Mouse (Mus musculus) limb, embryonic 15.5 days (tissue): ENCODE data around the gene Tst. TPM values are rescaled to one million over a fixed set of nuclear protein-coding genes. Genes with fewer than 3 reads are reported as not detected.

ENCODE experiments used
- ATAC-seq: fragments of 200-750 bp; cut with Nextera tagmentation; 2 replicates; pipeline ENCODE4 v1.8.0; 2017; ENCODE audit warnings: low read depth, moderate TSS enrichment; ENCODE audit not compliant: insufficient number of reproducible peaks, low FRiP score, low TSS enrichment
- H3K27ac ChIP-seq: fragments of 300-500 bp; sonication (generic); 2 replicates; pipeline ENCODE4 v1.5.1; 2015; ENCODE audit warnings: moderate library complexity, mild to moderate bottlenecking, inconsistent platforms
- H3K27me3 ChIP-seq: fragments of 300-500 bp; sonication (generic); 2 replicates; pipeline ENCODE4 v1.6.1; 2015; ENCODE audit warnings: inconsistent platforms
- H3K36me3 ChIP-seq: fragments of 300-500 bp; sonication (generic); 2 replicates; pipeline ENCODE4 v1.6.1; 2015; ENCODE audit warnings: inconsistent platforms
- H3K4me1 ChIP-seq: fragments of 300-500 bp; sonication (generic); 2 replicates; pipeline ENCODE4 v1.6.1; 2015; ENCODE audit warnings: inconsistent platforms
- H3K4me2 ChIP-seq: fragments of 300-500 bp; sonication (generic); 2 replicates; pipeline ENCODE4 v1.6.1; 2015; ENCODE audit warnings: mild to moderate bottlenecking, inconsistent platforms
- H3K4me3 ChIP-seq: fragments of 300-500 bp; sonication (generic); 2 replicates; pipeline ENCODE4 v1.5.1; 2015; ENCODE audit warnings: mild to moderate bottlenecking, inconsistent platforms
- H3K9ac ChIP-seq: fragments of 300-500 bp; sonication (generic); 2 replicates; pipeline ENCODE4 v1.6.1; 2015; ENCODE audit warnings: inconsistent platforms
- H3K9me3 ChIP-seq: fragments of 300-500 bp; sonication (generic); 2 replicates; pipeline ENCODE4 v1.6.1; 2016; ENCODE audit warnings: inconsistent platforms
- WGBS: fragments of 180-500 bp; shearing (Covaris S2); methylation state at CpG from one replicate; pipeline ENCODE4 v1.1.7; 2015; 5-methylcytosine and 5-hydroxymethylcytosine counted together
- polyA plus RNA-seq: library from polyadenylated mRNA; unstranded; fragments of >200 nt; fragmentation: Nextera tagmentation; extraction: Ambion mirVana; gene quantifications from 2 replicates; pipeline ENCODE4 v1.2.1, GENCODE M21; 2015

Gene Tst
- polyA plus RNA-seq: 15.4 and 17.1 TPM in 2 replicates

DNA sequence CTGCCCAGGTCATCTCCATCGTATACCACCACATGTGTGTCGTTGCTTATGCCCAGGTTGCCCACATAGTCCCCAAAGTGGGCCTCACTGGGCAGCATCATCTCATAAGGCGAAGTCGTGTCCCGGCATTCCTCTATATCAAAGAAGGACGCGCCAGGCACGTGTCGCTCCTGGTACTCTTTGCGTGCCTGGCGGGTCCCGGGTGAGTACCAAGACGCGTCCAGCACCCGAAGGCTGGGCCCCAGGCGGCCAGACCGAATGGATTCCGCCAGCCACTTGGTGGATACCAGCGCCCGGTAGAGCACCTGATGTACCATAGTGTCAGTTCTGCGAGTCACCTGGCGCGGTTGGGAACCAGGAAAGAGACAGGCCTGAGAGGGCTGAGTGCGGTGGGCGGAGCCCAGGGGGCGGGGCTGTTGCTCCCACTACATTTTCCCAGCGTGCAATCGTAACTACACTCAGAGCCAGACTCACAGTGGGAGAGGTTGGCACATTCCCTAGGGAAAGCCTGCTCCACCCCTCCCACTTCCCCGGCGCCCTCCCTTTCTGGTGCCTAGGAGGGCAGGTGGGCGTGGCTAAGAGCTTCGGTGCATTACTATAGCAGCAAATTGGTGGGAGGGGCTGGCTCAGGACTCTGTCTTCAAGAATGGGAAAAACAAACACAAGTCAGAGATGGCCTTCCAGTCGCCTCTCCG, at the start of gene Tst:
TSS of gene Tst (minus strand) at position 391 of the 695 bp plus-strand sequence.
- Histone ChIP-seq H3K4me1 (peaks cover 62% of the 10 kb centered on the region), H3K4me2 (peak within 1 kb of the TSS; percentile 91), H3K9me3 (no peaks in the 10 kb centered on the region), H3K4me3 (peak within 1 kb of the TSS; percentile 63), H3K36me3 (no peaks in the 10 kb centered on the region), H3K9ac (peak within 1 kb of the TSS; percentile 57), H3K27me3 (peaks cover 32% of the 10 kb centered on the region), H3K27ac (peak within 1 kb of the TSS; percentile 93)
- ATAC-seq: peak; percentile 71
- whole genome bisulfite sequencing: 3% methylated on average over 34 of the region's 34 CpGs

DNA sequence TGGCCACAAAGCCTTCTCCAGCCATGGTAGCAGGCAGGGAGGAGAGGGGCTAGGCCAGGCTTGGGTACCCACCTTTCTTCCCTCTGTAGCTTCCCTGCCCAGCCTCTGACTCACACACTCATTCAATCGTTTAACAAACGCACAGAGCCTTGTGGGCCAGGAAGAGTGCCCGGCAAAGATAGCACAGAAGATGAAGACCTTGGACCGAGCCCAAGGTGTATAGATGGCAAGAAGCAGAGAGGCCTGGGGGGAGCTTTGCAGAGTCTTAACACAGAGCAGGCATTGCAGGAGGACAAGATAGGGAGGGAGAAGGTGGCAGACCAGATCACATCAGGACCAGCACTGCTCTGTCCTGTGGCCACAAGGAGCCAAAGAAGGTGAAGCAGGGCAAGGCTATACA, 49.5 kb upstream of the Tst start:
- ATAC-seq: no peak; the same call in 1 of the 2 replicates
- H3K4me1 ChIP-seq: peaks cover 14% of the 10 kb centered on the region

GRCm38 (mm10) chr15:78452929-78453328, 47.2 kb upstream of the Tst start:
- no peak for ATAC-seq
- no peaks in the 10 kb centered on the region for H3K36me3 ChIP-seq
- 69% methylated on average over 3 of the region's 3 CpGs for WGBS
- H3K4me2 ChIP-seq: no peak overlapping the region
- no peak overlapping the region for H3K9ac ChIP-seq
- no peaks in the 10 kb centered on the region for H3K9me3 ChIP-seq
- H3K4me3 ChIP-seq: no peak overlapping the region
- H3K27me3 ChIP-seq: no peaks in the 10 kb centered on the region
- H3K27ac ChIP-seq: no peak overlapping the region
- H3K4me1 ChIP-seq: peaks cover 23% of the 10 kb centered on the region

More for the DNA sequence above, 49.5 kb upstream of the Tst start:
- Histone ChIP-seq H3K36me3 (no peaks in the 10 kb centered on the region), H3K27me3 (no peaks in the 10 kb centered on the region), H3K9ac (no peak overlapping the region), H3K27ac (no peak overlapping the region), H3K4me2 (no peak overlapping the region), H3K4me3 (no peak overlapping the region), H3K9me3 (no peaks in the 10 kb centered on the region)
- WGBS: 73% methylated on average over 4 of the region's 4 CpGs

- Histone ChIP-seq H3K4me1 (peaks cover 27% of the 10 kb centered on the region), H3K4me3 (no peak overlapping the region), H3K27ac (no peak overlapping the region), H3K27me3 (no peaks in the 10 kb centered on the region), H3K4me2 (no peak overlapping the region), H3K9ac (no peak overlapping the region), H3K9me3 (no peaks in the 10 kb centered on the region), H3K36me3 (no peaks in the 10 kb centered on the region)
- WGBS: 64% methylated on average over 2 of the region's 2 CpGs
- ATAC-seq: no peak
Observed at GRCm38 (mm10) chr15:78451201-78451600, 45.5 kb upstream of the Tst start.

- 81% methylated on average over 6 of the region's 6 CpGs for WGBS
Observed at GRCm38 (mm10) chr15:78450419-78450768, 44.7 kb upstream of the Tst start.

DNA sequence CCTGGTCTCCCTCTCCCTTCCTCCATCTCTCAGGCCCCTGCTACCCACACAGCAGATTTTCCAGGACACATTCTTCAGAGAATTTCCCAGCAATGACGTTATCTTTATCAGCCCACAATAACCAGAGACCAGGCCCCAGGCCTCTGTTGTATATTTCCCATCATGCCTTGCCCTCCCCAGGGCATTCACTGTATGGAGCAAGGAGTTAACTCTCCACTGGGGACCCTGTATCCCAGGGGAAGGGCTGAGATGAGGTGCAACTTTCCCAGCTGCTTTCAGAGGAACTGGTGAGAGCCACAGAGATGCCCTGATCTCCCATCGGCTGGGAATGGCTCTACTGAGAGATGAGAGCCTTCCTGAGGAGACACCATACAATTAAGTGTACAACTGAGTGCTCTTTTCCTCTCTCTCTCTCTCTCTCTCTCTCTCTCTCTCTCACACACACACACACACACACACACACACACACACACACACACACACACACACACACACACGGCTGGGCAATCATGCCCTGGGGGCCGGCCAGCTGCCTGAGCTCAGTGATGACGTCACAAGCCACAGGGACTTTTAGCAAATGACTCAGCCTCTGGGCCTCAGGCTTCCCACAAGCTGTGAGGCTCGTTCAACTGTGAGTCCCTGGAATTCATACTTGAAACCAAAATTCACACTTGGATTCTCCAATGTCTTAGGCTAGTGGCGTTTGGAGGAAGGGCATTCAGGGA, 44.1 kb upstream of the Tst start:
- no peaks in the 10 kb centered on the region for H3K27me3 ChIP-seq
- no peak for ATAC-seq
- H3K9ac ChIP-seq: no peak overlapping the region
- peak overlapping the region; percentile 51 for H3K27ac ChIP-seq
- WGBS: 32% methylated on average over 7 of the region's 7 CpGs
- no peak overlapping the region for H3K4me3 ChIP-seq
- peaks cover 20% of the 10 kb centered on the region for H3K4me1 ChIP-seq
- H3K36me3 ChIP-seq: no peaks in the 10 kb centered on the region
- H3K9me3 ChIP-seq: no peaks in the 10 kb centered on the region
- H3K4me2 ChIP-seq: no peak overlapping the region

More at GRCm38 (mm10) chr15:78450419-78450768, 44.7 kb upstream of the Tst start:
- Histone ChIP-seq H3K27me3 (no peaks in the 10 kb centered on the region), H3K9ac (no peak overlapping the region), H3K4me1 (peaks cover 24% of the 10 kb centered on the region), H3K36me3 (no peaks in the 10 kb centered on the region), H3K27ac (peak overlapping the region; percentile 51), H3K4me2 (no peak overlapping the region), H3K4me3 (no peak overlapping the region), H3K9me3 (no peaks in the 10 kb centered on the region)
- ATAC-seq: no peak

- Histone ChIP-seq H3K9ac (no peak overlapping the region), H3K4me2 (no peak overlapping the region), H3K4me1 (peaks cover 20% of the 10 kb centered on the region), H3K27ac (peak overlapping the region; percentile 51; the same call in 1 of the 2 replicates), H3K9me3 (no peaks in the 10 kb centered on the region), H3K27me3 (no peaks in the 10 kb centered on the region), H3K36me3 (no peaks in the 10 kb centered on the region), H3K4me3 (no peak overlapping the region)
- WGBS: 66% methylated on average over 6 of the region's 6 CpGs
- no peak for ATAC-seq
Observed at GRCm38 (mm10) chr15:78449131-78449530, 43.4 kb upstream of the Tst start.

GRCm38 (mm10) chr15:78447746-78448535, 42.2 kb upstream of the Tst start:
- WGBS: 1% methylated on average over 22 of the region's 22 CpGs
- no peaks in the 10 kb centered on the region for H3K9me3 ChIP-seq
- H3K4me2 ChIP-seq: peak overlapping the region; percentile 75
- H3K4me3 ChIP-seq: peak overlapping the region; percentile 37
- H3K9ac ChIP-seq: peak overlapping the region; percentile 17; the same call in 1 of the 2 replicates
- no peak for ATAC-seq
- peaks cover 20% of the 10 kb centered on the region for H3K4me1 ChIP-seq
- H3K36me3 ChIP-seq: no peaks in the 10 kb centered on the region
- no peaks in the 10 kb centered on the region for H3K27me3 ChIP-seq
- H3K27ac ChIP-seq: peak overlapping the region; percentile 90

GRCm38 (mm10) chr15:78447121-78447520, 41.4 kb upstream of the Tst start:
- no peak for ATAC-seq
- H3K9ac ChIP-seq: no peak overlapping the region
- no peaks in the 10 kb centered on the region; the same call in 1 of the 2 replicates for H3K36me3 ChIP-seq

GRCm38 (mm10) chr15:78443857-78444256, 38.1 kb upstream of the Tst start:
- Histone ChIP-seq H3K27ac (no peak overlapping the region), H3K4me3 (no peak overlapping the region), H3K4me2 (no peak overlapping the region), H3K27me3 (no peaks in the 10 kb centered on the region), H3K4me1 (0 out of 2 replicates have a peak, but pooled peaks cover 8% of the 10 kb centered on the region), H3K9me3 (no peaks in the 10 kb centered on the region), H3K36me3 (no peaks in the 10 kb centered on the region; the same call in 1 of the 2 replicates), H3K9ac (no peak overlapping the region)
- 48% methylated on average over 6 of the region's 6 CpGs for WGBS
- ATAC-seq: no peak

More at GRCm38 (mm10) chr15:78447121-78447520, 41.4 kb upstream of the Tst start:
- Histone ChIP-seq H3K9me3 (no peaks in the 10 kb centered on the region), H3K4me3 (no peak overlapping the region), H3K4me2 (no peak overlapping the region), H3K27ac (no peak overlapping the region; the same call in 1 of the 2 replicates), H3K27me3 (no peaks in the 10 kb centered on the region), H3K4me1 (peaks cover 16% of the 10 kb centered on the region)
- 47% methylated on average over 7 of the region's 7 CpGs for WGBS

GRCm38 (mm10) chr15:78442231-78442630, 36.5 kb upstream of the Tst start:
- Histone ChIP-seq H3K27ac (no peak overlapping the region), H3K9ac (no peak overlapping the region), H3K27me3 (0 out of 2 replicates have a peak, but pooled peaks cover 2% of the 10 kb centered on the region), H3K4me2 (no peak overlapping the region), H3K4me1 (peaks cover 15% of the 10 kb centered on the region), H3K36me3 (no peaks in the 10 kb centered on the region; the same call in 1 of the 2 replicates), H3K9me3 (no peaks in the 10 kb centered on the region), H3K4me3 (no peak overlapping the region)
- WGBS: 91% methylated on average over 19 of the region's 19 CpGs
- no peak for ATAC-seq
